Mouse (Mus musculus) brain, adult 10 weeks (tissue): ENCODE results near the gene Coro6. TPM values are rescaled to one million over a fixed set of nuclear protein-coding genes. Genes with fewer than 3 reads are reported as not detected.

Experiments used
- polyA plus RNA-seq: library from polyadenylated mRNA; stranded (reverse); fragments of 350-450 nt; fragmentation: Illumina TruSeq; extraction: RNeasy Lipid Tissue Mini Kit (QIAGEN cat#74804); gene quantifications from one replicate; pipeline ENCODE4 v1.2.3, GENCODE M21; 2015; ENCODE audit warnings: low read depth, low replicate concordance

Coro6 gene
- 43.4 TPM for polyA plus RNA-seq

GRCm38 (mm10) chr11:77462283-77463100, at the start of gene Coro6:
Gene Coro6 (plus strand): TSS chr11:77462411.

GRCm38 (mm10) chr11:77489591-77490235, 27.5 kb downstream of the Coro6 start, which contains the start of gene Ankrd13b:
Gene Ankrd13b (minus strand): TSS chr11:77489678.

GRCm38 (mm10) chr11:77493512-77494343, 31.5 kb downstream of the Coro6 start, which contains the start of gene Git1:
Gene Git1 (plus strand): TSS chr11:77493562.

GRCm38 (mm10) chr11:77514832-77515636, 52.8 kb downstream of the Coro6 start, which contains the start of gene Abhd15:
Gene Abhd15 (plus strand): TSS chr11:77515121.

GRCm38 (mm10) chr11:77515637-77516552, 53.7 kb downstream of the Coro6 start, which contains the start of gene Trp53i13:
Gene Trp53i13 (minus strand): TSS chr11:77515980.

GRCm38 (mm10) chr11:77519043-77519442, 56.8 kb downstream of the Coro6 start, which contains the start of gene Gm10392:
Gene Gm10392 (minus strand): TSS chr11:77519198.

Other genes with a start within 250 kb of the Coro6 start
- gene Ssh2, start 246.1 kb upstream of the Coro6 start, polyA plus RNA-seq = 11.9 TPM
- gene Ankrd13b, start 27.3 kb downstream of the Coro6 start, polyA plus RNA-seq = 60.5 TPM
- 228 TPM for gene Git1, start 31.2 kb downstream of the Coro6 start, polyA plus RNA-seq
- gene Abhd15, start 52.7 kb downstream of the Coro6 start, polyA plus RNA-seq = 1.1 TPM
- gene Trp53i13, start 53.6 kb downstream of the Coro6 start, polyA plus RNA-seq = 5.8 TPM
- not detected for gene Gm10392, start 56.8 kb downstream of the Coro6 start, polyA plus RNA-seq
- gene Taok1, start 145.4 kb downstream of the Coro6 start, polyA plus RNA-seq = 33.4 TPM
- gene Nufip2, start 223.7 kb downstream of the Coro6 start, polyA plus RNA-seq = 22.1 TPM